Mouse (Mus musculus) CH12.LX (cell line): ENCODE data around the gene Ccdc83. TPM values are rescaled to one million over a fixed set of nuclear protein-coding genes. Genes with fewer than 3 reads are reported as not detected.

Source experiments
- DNase-seq: peaks from one replicate; pipeline ENCODE4 v3.0.0-alpha.2; 2013; ENCODE audit errors: extremely low read depth
- H3K27ac ChIP-seq: 2 replicates; pipeline ENCODE4 v1.5.1; 2012; ENCODE audit warnings: low read depth, mild to moderate bottlenecking, control low read depth, moderate library complexity; ENCODE audit not compliant: insufficient read depth
- H3K27me3 ChIP-seq: replicated peaks from 2 replicates; pipeline ENCODE3; 2012; ENCODE audit warnings: inconsistent platforms
- H3K36me3 ChIP-seq, 2 experiments: replicated peaks in 1 of 2; 2 replicates each; pipeline versions ENCODE3 to v1.6.1; 2012; ENCODE audit warnings: inconsistent platforms in 1 of 2, low read length in 1 of 2, mild to moderate bottlenecking in 1 of 2, mixed read lengths in 1 of 2, moderate library complexity in 1 of 2; ENCODE audit not compliant: control insufficient read depth in 1 of 2, insufficient read depth in 1 of 2
- H3K4me1 ChIP-seq, 2 experiments: 2 replicates each; pipeline ENCODE4 v1.6.1; 2012; ENCODE audit warnings: inconsistent platforms in 1 of 2, moderate library complexity in 1 of 2; ENCODE audit not compliant: insufficient read depth in 2 of 2, control insufficient read depth in 1 of 2
- H3K4me2 ChIP-seq: 2 replicates; pipeline ENCODE4 v1.6.1; 2012; ENCODE audit warnings: low read depth, mild to moderate bottlenecking, control low read depth; ENCODE audit not compliant: poor library complexity, insufficient read depth, severe bottlenecking
- H3K4me3 ChIP-seq, 3 experiments: fragments of 150-350 bp in 1 of 3; sonication (generic) in 1 of 3; replicated peaks in 1 of 3; 2 replicates each; pipeline versions ENCODE3 to v1.5.1; 2011 to 2012; ENCODE audit warnings: low read depth in 2 of 3, low read length in 2 of 3, mild to moderate bottlenecking in 2 of 3, moderate library complexity in 2 of 3, control low read depth in 1 of 3, improper control_type of control experiment in 1 of 3, inconsistent platforms in 1 of 3, mixed read lengths in 1 of 3; ENCODE audit not compliant: poor library complexity in 1 of 3
- H3K79me2 ChIP-seq: replicated peaks from 2 replicates; pipeline ENCODE4 v1.6.1; 2012; ENCODE audit warnings: mild to moderate bottlenecking, moderate library complexity; ENCODE audit not compliant: control insufficient read depth, poor library complexity, insufficient read depth, severe bottlenecking; ENCODE audit errors: extremely low read depth
- H3K9ac ChIP-seq: 2 replicates; pipeline ENCODE4 v1.6.1; 2012; ENCODE audit warnings: low read depth, mild to moderate bottlenecking, control low read depth, moderate library complexity; ENCODE audit not compliant: insufficient read depth
- H3K9me3 ChIP-seq: replicated peaks from 2 replicates; pipeline ENCODE3; 2012; ENCODE audit warnings: low read length, inconsistent platforms, mixed read lengths
- BHLHE40 ChIP-seq: IDR thresholded peaks from 2 replicates; pipeline ENCODE4 v1.6.1; 2011; ENCODE audit warnings: mild to moderate bottlenecking, low read depth, low read length, improper control_type of control experiment
- CHD1 ChIP-seq: IDR thresholded peaks from 2 replicates; pipeline ENCODE4 v1.6.1; 2012; ENCODE audit warnings: low read depth, low read length, improper control_type of control experiment, inconsistent platforms
- CTCF ChIP-seq, 2 experiments: IDR thresholded peaks in 1 of 2; conservative IDR thresholded peaks in 1 of 2; 2 replicates each; pipeline ENCODE4 v1.5.1; 2011 to 2012; ENCODE audit warnings: low read depth in 2 of 2, low read length in 2 of 2, improper control_type of control experiment in 1 of 2, inconsistent platforms in 1 of 2, mild to moderate bottlenecking in 1 of 2, moderate library complexity in 1 of 2
- ELF1 ChIP-seq: IDR thresholded peaks from 2 replicates; pipeline ENCODE4 v1.6.1; 2014; ENCODE audit warnings: low read depth, mild to moderate bottlenecking, inconsistent platforms, low read length, improper control_type of control experiment
- EP300 ChIP-seq: IDR thresholded peaks from 2 replicates; pipeline ENCODE4 v1.6.1; 2011; ENCODE audit warnings: low read length, improper control_type of control experiment
- GABPA ChIP-seq: IDR thresholded peaks from 2 replicates; pipeline ENCODE4 v1.6.1; 2012; ENCODE audit warnings: low read depth, low read length, improper control_type of control experiment, inconsistent platforms; ENCODE audit not compliant: insufficient replicate concordance
- MAZ ChIP-seq: IDR thresholded peaks from 2 replicates; pipeline ENCODE4 v1.6.1; 2012; ENCODE audit warnings: low read depth, mild to moderate bottlenecking, inconsistent platforms, low read length, improper control_type of control experiment, moderate library complexity
- MXI1 ChIP-seq: IDR thresholded peaks from 2 replicates; pipeline ENCODE4 v1.6.1; 2011; ENCODE audit warnings: mild to moderate bottlenecking, low read depth, low read length, improper control_type of control experiment
- NELFE ChIP-seq: IDR thresholded peaks from 2 replicates; pipeline ENCODE4 v1.6.1; 2011; ENCODE audit warnings: low read depth, low read length, improper control_type of control experiment
- PAX5 ChIP-seq: IDR thresholded peaks from 2 replicates; pipeline ENCODE4 v1.6.1; 2012; ENCODE audit warnings: low read length, inconsistent platforms, mixed read lengths
- RAD21 ChIP-seq: IDR thresholded peaks from 2 replicates; pipeline ENCODE4 v1.6.1; 2011; ENCODE audit warnings: low read depth, mild to moderate bottlenecking, low read length, improper control_type of control experiment, moderate library complexity
- RCOR1 ChIP-seq: conservative IDR thresholded peaks from 2 replicates; pipeline ENCODE4 v1.6.1; 2012; ENCODE audit warnings: low read depth, mild to moderate bottlenecking, inconsistent platforms, low read length, improper control_type of control experiment
- SMC3 ChIP-seq: IDR thresholded peaks from 2 replicates; pipeline ENCODE4 v1.6.1; 2011; ENCODE audit warnings: low read depth, low read length, improper control_type of control experiment
- UBTF ChIP-seq: IDR thresholded peaks from 2 replicates; pipeline ENCODE4 v1.6.1; 2012; ENCODE audit warnings: low read depth, mild to moderate bottlenecking, inconsistent platforms, low read length, improper control_type of control experiment, moderate library complexity
- USF1 ChIP-seq: IDR thresholded peaks from 2 replicates; pipeline ENCODE4 v1.6.1; 2014; ENCODE audit warnings: low read depth, mild to moderate bottlenecking, inconsistent platforms, low read length, improper control_type of control experiment
- ZMIZ1 ChIP-seq: IDR thresholded peaks from 2 replicates; pipeline ENCODE4 v1.6.1; 2012; ENCODE audit warnings: low read depth, mild to moderate bottlenecking, inconsistent platforms, low read length, improper control_type of control experiment
- ZNF384 ChIP-seq: IDR thresholded peaks from 2 replicates; pipeline ENCODE4 v1.6.1; 2012; ENCODE audit warnings: low read depth, low read length, improper control_type of control experiment, inconsistent platforms
- dilution Hi-C: fragments of 300-500 bp; cut with MboI; formaldehyde crosslinking; loops from 2 replicates; pipeline ENCODE4 v1.14.3; 2020; ENCODE audit warnings: low sequenced_read_pairs; ENCODE audit not compliant: extremely low pct_unique_long_range_greater_than_20kb, extremely low pct_ligation_motif_present
- in situ Hi-C: fragments of 300-500 bp; cut with MboI; formaldehyde crosslinking; loops from 3 replicates; pipeline ENCODE4 v1.14.3; 2019; ENCODE audit warnings: low sequenced_read_pairs, low pct_ligation_motif_present, low pct_unique_long_range_greater_than_20kb, mixed read lengths
- polyA plus RNA-seq: library from polyadenylated mRNA; unstranded; fragments of >175 nt; gene quantifications from 2 replicates; pipeline ENCODE4 v1.2.1, GENCODE M21; 2012; ENCODE audit warnings: low read depth; ENCODE audit not compliant: insufficient read length
- total RNA-seq, 2 experiments: library from RNA; depleted of rRNA; stranded (reverse); fragments of 300-350 nt in 1 of 2; fragments of >200 nt in 1 of 2; gene quantifications; 2 replicates each; pipeline ENCODE4 v1.2.3; 2012 to 2014

The Ccdc83 gene
- total and polyA plus RNA-seq, 3 experiments, result not detected

GRCm38 (mm10) chr7:90280274-90280875 lies 14.8 kb upstream of the Ccdc83 start:
- no peak overlapping the region for H3K9ac ChIP-seq
- peak overlapping the region; percentile 10; the same call in 1 of the 2 replicates for H3K4me2 ChIP-seq
- peaks cover 4 to 17% of the 10 kb centered on the region in 2 experiments for H3K4me1 ChIP-seq
- no peak for TF ChIP-seq ZNF384
- peak; percentile 59 to 87 for TF ChIP-seq CTCF (conservative IDR thresholded peaks at IDR 0.05 in 1 of 2, IDR thresholded peaks at IDR 0.05 in 1 of 2; ENCODE audit: low read depth in 2 of 2, low read length in 2 of 2)
- TF ChIP-seq SMC3, result peak; percentile 86
- 0 out of 2 replicates have a peak, but pooled peaks have one; percentile 49 for TF ChIP-seq MAZ
- TF ChIP-seq CHD1, result no peak
- TF ChIP-seq USF1, result no peak
- no peak for TF ChIP-seq NELFE
- TF ChIP-seq GABPA, result no peak
- TF ChIP-seq ELF1, result no peak
- TF ChIP-seq RAD21, result peak; percentile 69
- no peaks in the 10 kb centered on the region for H3K79me2 ChIP-seq
- no peak overlapping the region for H3K27ac ChIP-seq
- no peaks in the 10 kb centered on the region for H3K9me3 ChIP-seq
- dilution Hi-C loops, result no loop called here
- in situ Hi-C loops, result loop anchor here (10.0 kb wide), 1 partner anchor 124 kb away; no protein-coding TSS in a partner anchor
- peak; percentile 67 for DNase-seq
- no peak overlapping the region for H3K4me3 ChIP-seq
- H3K27me3 ChIP-seq, result no peaks in the 10 kb centered on the region
- H3K36me3 ChIP-seq, result no peaks in the 10 kb centered on the region

- no peak overlapping the region for H3K4me3 ChIP-seq
- H3K79me2 ChIP-seq, result no peaks in the 10 kb centered on the region
- TF ChIP-seq UBTF, result no peak
- no peak for TF ChIP-seq MAZ
- TF ChIP-seq RCOR1, result no peak
- TF ChIP-seq BHLHE40, result no peak
- TF ChIP-seq MXI1, result no peak
- no peak for TF ChIP-seq ZMIZ1
- no peak for TF ChIP-seq EP300
- TF ChIP-seq PAX5, result no peak
- TF ChIP-seq ZNF384, result no peak
- TF ChIP-seq, all 38 proteins: peak for 0
- Histone ChIP-seq H3K36me3 (no peaks in the 10 kb centered on the region), H3K9me3 (no peaks in the 10 kb centered on the region), H3K27ac (no peak overlapping the region), H3K4me1 (peaks cover 5 to 17% of the 10 kb centered on the region in 2 experiments), H3K27me3 (no peaks in the 10 kb centered on the region), H3K9ac (no peak overlapping the region), H3K4me2 (no peak overlapping the region)
- dilution Hi-C loops, result no loop called here
- in situ Hi-C loops, result no loop called here
- no peak for DNase-seq
Observed at GRCm38 (mm10) chr7:90279136-90279535, 13.6 kb upstream of the Ccdc83 start.
